17 mouse cellular contexts compared by ENCODE assay signal in genomic region chr1:76247126-76247525, GRCm38 (mm10).
"Had no signal": no experiment of that assay in that cellular context is flagged by ENCODE, and none has a peak within 500 bp of the region (broad histone marks: within the 10 kb centered on the region; RNA-seq: fewer than 3 reads in every experiment).

No protein-coding gene starts in this region.

- H3K27me3 ChIP-seq: liver, embryonic 13.5 days; lung, embryonic 15.5 days; megakaryocyte, embryonic 14.5 days; neural tube, embryonic 15.5 days had no signal

- H3K9ac ChIP-seq: liver, embryonic 13.5 days; liver, postnatal 0 days; lung, embryonic 15.5 days; midbrain, embryonic 13.5 days; neural tube, embryonic 15.5 days had no signal

- H3K36me3 ChIP-seq: liver, embryonic 13.5 days; lung, embryonic 15.5 days; midbrain, embryonic 13.5 days; neural tube, embryonic 15.5 days had no signal

- H3K4me3 ChIP-seq: liver, embryonic 13.5 days; lung, embryonic 15.5 days; megakaryocyte, embryonic 14.5 days; midbrain, embryonic 13.5 days; myocyte; neural tube, embryonic 15.5 days had no signal

- H3K4me1 ChIP-seq: liver, embryonic 13.5 days; megakaryocyte, embryonic 14.5 days had no signal

- ATAC-seq: liver, postnatal 0 days had no signal

- H3K9me3 ChIP-seq: liver, embryonic 13.5 days; lung, embryonic 15.5 days; midbrain, embryonic 13.5 days; neural tube, embryonic 15.5 days had no signal

- H3K27ac ChIP-seq: kidney, postnatal 0 days; liver, embryonic 13.5 days; lung, embryonic 15.5 days; macrophage; midbrain, embryonic 13.5 days; neural tube, embryonic 15.5 days; stomach, postnatal 0 days had no signal

- DNase-seq: kidney, adult 9 months; kidney, postnatal 36 days; left cerebral cortex, postnatal 4 days; liver; liver, embryonic 13.5 days; liver, postnatal 0 days; lung, postnatal 14 days; right cerebral cortex, adult 18-20 months; thymus, postnatal 4 days had no signal

- H3K4me2 ChIP-seq: liver, embryonic 13.5 days; lung, embryonic 15.5 days; midbrain, embryonic 13.5 days; neural tube, embryonic 15.5 days had no signal
